Mouse (Mus musculus) small intestine, adult 2 months (tissue): ENCODE measurements around the gene Mgme1.

Experiments used
- CTCF ChIP-seq: fragments of 200-500 bp; IDR thresholded peaks from 2 replicates; pipeline ENCODE4 v1.5.1; 2012; ENCODE audit warnings: low read depth, mild to moderate bottlenecking, control low read depth, inconsistent platforms, low read length, moderate library complexity, mixed read lengths; ENCODE audit not compliant: insufficient replicate concordance, insufficient read length; ENCODE audit errors: extremely low read depth
- POLR2A ChIP-seq: fragments of 200-500 bp; IDR thresholded peaks from 2 replicates; pipeline ENCODE4 v1.6.1; 2012; ENCODE audit warnings: low read depth, mild to moderate bottlenecking, control low read depth, inconsistent platforms, low read length, moderate library complexity

DNA sequence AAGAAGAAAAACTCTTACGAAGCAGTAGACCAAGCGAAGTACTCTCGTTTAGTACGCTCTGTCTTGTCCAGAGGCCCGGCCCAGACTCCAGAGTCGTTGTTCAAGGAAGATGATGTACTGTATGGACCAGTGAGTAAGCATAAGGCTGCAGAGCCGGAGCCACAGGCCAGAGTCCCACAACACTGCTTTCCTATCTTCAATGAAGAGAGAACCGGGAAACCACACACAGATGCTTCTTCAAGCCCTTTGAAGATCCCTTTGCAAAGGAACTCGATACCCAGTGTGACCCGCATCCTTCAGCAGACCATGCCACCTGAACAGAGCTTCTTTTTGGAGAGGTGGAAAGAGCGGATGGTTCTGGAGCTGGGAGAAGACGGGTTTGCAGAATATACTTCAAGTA, 1.6 kb downstream of the Mgme1 start:
- TF ChIP-seq POLR2A (no peak), CTCF (no peak)
